Mouse (Mus musculus) MEL (cell line): ENCODE measurements at regions not wholly inside any gene's neighbourhood (a gene's known extent, or its start where the extent isn't known, plus 50 kb on each side); places are given as distances from the start of the nearest gene placed in this dataset.

Experiments
- DNase-seq: peaks from one replicate; pipeline ENCODE4 v3.0.0; 2011; ENCODE audit warnings: low read depth, low spot score
- H3K27ac ChIP-seq: 2 replicates; pipeline ENCODE4 v1.5.1; 2012; ENCODE audit warnings: low read depth, mild to moderate bottlenecking, control low read depth, low read length, moderate library complexity; ENCODE audit not compliant: control insufficient read depth
- H3K27me3 ChIP-seq, 2 experiments: fragments of 150-350 bp in 1 of 2; sonication (generic) in 1 of 2; 2 replicates each; pipeline ENCODE4 v1.6.1; 2012; ENCODE audit warnings: low read length in 2 of 2, mild to moderate bottlenecking in 2 of 2, improper control_type of control experiment in 1 of 2, moderate library complexity in 1 of 2; ENCODE audit not compliant: insufficient read depth in 2 of 2, control insufficient read depth in 1 of 2
- H3K36me3 ChIP-seq, 2 experiments: 2 replicates each; pipeline ENCODE4 v1.6.1; 2012 to 2014; ENCODE audit warnings: low read length in 2 of 2, improper control_type of control experiment in 1 of 2, inconsistent platforms in 1 of 2, mild to moderate bottlenecking in 1 of 2; ENCODE audit not compliant: insufficient read depth in 2 of 2, control insufficient read depth in 1 of 2
- H3K4me1 ChIP-seq, 2 experiments: fragments of 150-350 bp in 1 of 2; sonication (generic) in 1 of 2; 2 replicates each; pipeline ENCODE4 v1.6.1; 2012; ENCODE audit warnings: low read length in 2 of 2, improper control_type of control experiment in 1 of 2, mild to moderate bottlenecking in 1 of 2; ENCODE audit not compliant: insufficient read depth in 2 of 2, control insufficient read depth in 1 of 2
- H3K4me3 ChIP-seq, 2 experiments: fragments of 150-350 bp in 1 of 2; sonication (generic) in 1 of 2; 2 replicates each; pipeline ENCODE4 v1.5.1; 2012; ENCODE audit warnings: low read depth in 2 of 2, low read length in 2 of 2, mild to moderate bottlenecking in 2 of 2, moderate library complexity in 2 of 2, control low read depth in 1 of 2, improper control_type of control experiment in 1 of 2; ENCODE audit not compliant: control insufficient read depth in 1 of 2, insufficient read depth in 1 of 2
- H3K79me2 ChIP-seq: 2 replicates; pipeline ENCODE4 v1.6.1; 2012; ENCODE audit warnings: mild to moderate bottlenecking, low read length, moderate library complexity; ENCODE audit not compliant: control insufficient read depth, poor library complexity, insufficient read depth
- H3K9ac ChIP-seq: 2 replicates; pipeline ENCODE4 v1.6.1; 2012; ENCODE audit warnings: low read depth, mild to moderate bottlenecking, control low read depth, low read length, moderate library complexity; ENCODE audit not compliant: control insufficient read depth, poor library complexity, severe bottlenecking
- H3K9me3 ChIP-seq: fragments of 150-350 bp; sonication (generic); replicated peaks from 2 replicates; pipeline ENCODE4 v1.6.1; 2012; ENCODE audit warnings: mild to moderate bottlenecking, low read length, improper control_type of control experiment, moderate library complexity; ENCODE audit not compliant: insufficient read depth
- BHLHE40 ChIP-seq: IDR thresholded peaks from 2 replicates; pipeline ENCODE4 v1.6.1; 2012; ENCODE audit warnings: low read depth, mild to moderate bottlenecking, inconsistent platforms, low read length, improper control_type of control experiment, borderline replicate concordance
- CTCF ChIP-seq, 3 experiments: IDR thresholded peaks in 2 of 3; conservative IDR thresholded peaks in 1 of 3; 2 replicates each; pipeline ENCODE4 v1.5.1; 2011 to 2012; ENCODE audit warnings: low read length in 3 of 3, low read depth in 2 of 3, mild to moderate bottlenecking in 2 of 3, improper control_type of control experiment in 1 of 3, inconsistent platforms in 1 of 3, mixed read lengths in 1 of 3, moderate library complexity in 1 of 3; ENCODE audit not compliant: control insufficient read depth in 1 of 3, insufficient read depth in 1 of 3, poor library complexity in 1 of 3, severe bottlenecking in 1 of 3
- E2F4 ChIP-seq: IDR thresholded peaks from 2 replicates; pipeline ENCODE4 v1.6.1; 2011; ENCODE audit warnings: low read depth, low read length, improper control_type of control experiment, borderline replicate concordance
- ELF1 ChIP-seq: IDR thresholded peaks from 2 replicates; pipeline ENCODE4 v1.6.1; 2014; ENCODE audit warnings: low read depth, mild to moderate bottlenecking, inconsistent platforms, low read length, improper control_type of control experiment, moderate library complexity
- ETS1 ChIP-seq: IDR thresholded peaks from 2 replicates; pipeline ENCODE4 v1.6.1; 2012; ENCODE audit warnings: low read depth, mild to moderate bottlenecking, inconsistent platforms, low read length, improper control_type of control experiment, moderate library complexity
- GABPA ChIP-seq: IDR thresholded peaks from 2 replicates; pipeline ENCODE4 v1.6.1; 2012; ENCODE audit warnings: low read depth, mild to moderate bottlenecking, inconsistent platforms, low read length, improper control_type of control experiment, moderate library complexity
- GATA1 ChIP-seq: IDR thresholded peaks from 2 replicates; pipeline ENCODE4 v1.6.1; 2011; ENCODE audit warnings: low read depth, low read length, improper control_type of control experiment
- HCFC1 ChIP-seq: IDR thresholded peaks from 2 replicates; pipeline ENCODE4 v1.6.1; 2012; ENCODE audit warnings: low read depth, mild to moderate bottlenecking, inconsistent platforms, low read length, improper control_type of control experiment, moderate library complexity
- KAT2A ChIP-seq: conservative IDR thresholded peaks from 2 replicates; pipeline ENCODE4 v1.6.1; 2012; ENCODE audit warnings: low read depth, low read length, improper control_type of control experiment, inconsistent platforms
- MAFK ChIP-seq: IDR thresholded peaks from 2 replicates; pipeline ENCODE4 v1.6.1; 2011; ENCODE audit warnings: low read depth, mild to moderate bottlenecking, low read length, improper control_type of control experiment, borderline replicate concordance
- MAX ChIP-seq: IDR thresholded peaks from 2 replicates; pipeline ENCODE4 v1.6.1; 2011; ENCODE audit warnings: low read length, improper control_type of control experiment
- MAZ ChIP-seq: IDR thresholded peaks from 2 replicates; pipeline ENCODE4 v1.6.1; 2012; ENCODE audit warnings: low read depth, mild to moderate bottlenecking, inconsistent platforms, low read length, improper control_type of control experiment
- MXI1 ChIP-seq: IDR thresholded peaks from 2 replicates; pipeline ENCODE4 v1.6.1; 2011; ENCODE audit warnings: mild to moderate bottlenecking, low read depth, low read length, improper control_type of control experiment
- MYB ChIP-seq: IDR thresholded peaks from 2 replicates; pipeline ENCODE4 v1.6.1; 2011; ENCODE audit warnings: mild to moderate bottlenecking, low read depth, low read length, improper control_type of control experiment
- MYC ChIP-seq: IDR thresholded peaks from 2 replicates; pipeline ENCODE4 v1.6.1; 2011; ENCODE audit warnings: low read depth, mild to moderate bottlenecking, low read length, improper control_type of control experiment, moderate library complexity
- POLR2A ChIP-seq, 2 experiments: IDR thresholded peaks; 2 replicates each; pipeline ENCODE4 v1.6.1; 2011 to 2012; ENCODE audit warnings: low read length in 2 of 2, mild to moderate bottlenecking in 2 of 2, control low read depth in 1 of 2, improper control_type of control experiment in 1 of 2, low read depth in 1 of 2, moderate library complexity in 1 of 2; ENCODE audit not compliant: control insufficient read depth in 1 of 2, insufficient read depth in 1 of 2, poor library complexity in 1 of 2
- POLR2AphosphoS2 ChIP-seq: IDR thresholded peaks from 2 replicates; pipeline ENCODE4 v1.6.1; 2011; ENCODE audit warnings: low read length, improper control_type of control experiment
- POLR2AphosphoS5 ChIP-seq: IDR thresholded peaks from 2 replicates; pipeline ENCODE4 v1.6.1; 2012; ENCODE audit warnings: low read depth, borderline replicate concordance, mild to moderate bottlenecking, inconsistent platforms, low read length, moderate library complexity, mixed read lengths
- RCOR1 ChIP-seq: IDR thresholded peaks from 2 replicates; pipeline ENCODE4 v1.6.1; 2012; ENCODE audit warnings: low read depth, mild to moderate bottlenecking, inconsistent platforms, low read length, improper control_type of control experiment
- SIN3A ChIP-seq: IDR thresholded peaks from 2 replicates; pipeline ENCODE4 v1.6.1; 2012; ENCODE audit warnings: low read length, improper control_type of control experiment, inconsistent platforms
- TAL1 ChIP-seq: IDR thresholded peaks from 2 replicates; pipeline ENCODE4 v1.6.1; 2012; ENCODE audit warnings: mild to moderate bottlenecking, inconsistent platforms, low read length, moderate library complexity, mixed read lengths
- TBP ChIP-seq: IDR thresholded peaks from 2 replicates; pipeline ENCODE4 v1.8.0; 2011; ENCODE audit warnings: low read depth, low read length, improper control_type of control experiment
- UBTF ChIP-seq: IDR thresholded peaks from 2 replicates; pipeline ENCODE4 v1.6.1; 2012; ENCODE audit warnings: low read depth, mild to moderate bottlenecking, inconsistent platforms, low read length, improper control_type of control experiment, moderate library complexity, borderline replicate concordance; ENCODE audit not compliant: insufficient read depth
- USF1 ChIP-seq: IDR thresholded peaks from 2 replicates; pipeline ENCODE4 v1.6.1; 2014; ENCODE audit warnings: low read depth, mild to moderate bottlenecking, inconsistent platforms, low read length, improper control_type of control experiment, moderate library complexity
- ZKSCAN1 ChIP-seq: IDR thresholded peaks from 2 replicates; pipeline ENCODE4 v1.6.1; 2012; ENCODE audit warnings: low read depth, mild to moderate bottlenecking, inconsistent platforms, low read length, improper control_type of control experiment, moderate library complexity
- ZMIZ1 ChIP-seq: IDR thresholded peaks from 2 replicates; pipeline ENCODE4 v1.6.1; 2012; ENCODE audit warnings: low read depth, mild to moderate bottlenecking, inconsistent platforms, low read length, improper control_type of control experiment, moderate library complexity

GRCm38 (mm10) chr12:48713646-48714045, 668.8 kb upstream of the Foxg1 start:
- TF ChIP-seq ETS1 = peak; percentile 60; the same call in 1 of the 2 replicates
- TF ChIP-seq KAT2A = no peak
- no peak for TF ChIP-seq TBP
- no peak for TF ChIP-seq UBTF
- TF ChIP-seq MYB = no peak
- H3K27ac ChIP-seq = no peak overlapping the region
- H3K4me3 ChIP-seq = no peak overlapping the region
- no peaks in the 10 kb centered on the region for H3K27me3 ChIP-seq
- H3K9me3 ChIP-seq = no peaks in the 10 kb centered on the region
- H3K36me3 ChIP-seq = no peaks in the 10 kb centered on the region
- no peaks in the 10 kb centered on the region for H3K4me1 ChIP-seq
- no peak overlapping the region for H3K9ac ChIP-seq
- no peaks in the 10 kb centered on the region for H3K79me2 ChIP-seq
- DNase-seq = peak; percentile 29

GRCm38 (mm10) chr12:48729851-48730250, 652.6 kb upstream of the Foxg1 start:
- TF ChIP-seq MYC (no peak), POLR2AphosphoS5 (no peak), E2F4 (no peak), ELF1 (no peak), MXI1 (no peak), KAT2A (no peak), MYB (no peak)
- TF ChIP-seq, all 39 proteins: peak for 0
- DNase-seq = no peak
- Histone ChIP-seq H3K9ac (no peak overlapping the region), H3K27ac (no peak overlapping the region), H3K36me3 (no peaks in the 10 kb centered on the region), H3K79me2 (no peaks in the 10 kb centered on the region), H3K4me3 (no peak overlapping the region), H3K9me3 (no peaks in the 10 kb centered on the region), H3K4me1 (no peaks in the 10 kb centered on the region; a peak in 1 of 4 replicates), H3K27me3 (no peaks in the 10 kb centered on the region)

GRCm38 (mm10) chr12:48758805-48759396, 623.6 kb upstream of the Foxg1 start:
- H3K4me1 ChIP-seq = no peaks in the 10 kb centered on the region
- H3K9me3 ChIP-seq = no peaks in the 10 kb centered on the region
- no peak for TF ChIP-seq ZMIZ1
- no peak for TF ChIP-seq MAZ
- no peak for TF ChIP-seq MAX
- TF ChIP-seq USF1 = no peak
- TF ChIP-seq BHLHE40 = no peak
- no peak for TF ChIP-seq TAL1
- no peak for TF ChIP-seq POLR2AphosphoS2
- no peak for TF ChIP-seq RCOR1
- no peak for TF ChIP-seq POLR2A (IDR thresholded peaks at IDR 0.05; ENCODE audit: control insufficient read depth in 1 of 2, insufficient read depth in 1 of 2, low read depth in 1 of 2, low read length in 2 of 2, poor library complexity in 1 of 2)
- no peak for TF ChIP-seq GABPA
- no peak for TF ChIP-seq ETS1
- no peak for TF ChIP-seq MYB
- no peak for TF ChIP-seq CTCF (IDR thresholded peaks at IDR 0.05 in 2 of 3, conservative IDR thresholded peaks at IDR 0.05 in 1 of 3; ENCODE audit: control insufficient read depth in 1 of 3, insufficient read depth in 1 of 3, low read depth in 2 of 3, low read length in 3 of 3, poor library complexity in 1 of 3, severe bottlenecking in 1 of 3)
- TF ChIP-seq MAFK = no peak
- TF ChIP-seq SIN3A = no peak
- TF ChIP-seq HCFC1 = no peak
- TF ChIP-seq GATA1 = no peak
- TF ChIP-seq ZKSCAN1 = no peak
- no peak for TF ChIP-seq KAT2A
- no peak for TF ChIP-seq MXI1
- H3K79me2 ChIP-seq = no peaks in the 10 kb centered on the region
- H3K27ac ChIP-seq = no peak overlapping the region
- H3K9ac ChIP-seq = no peak overlapping the region
- H3K36me3 ChIP-seq = no peaks in the 10 kb centered on the region
- no peak overlapping the region for H3K4me3 ChIP-seq
- DNase-seq = no peak
- no peaks in the 10 kb centered on the region for H3K27me3 ChIP-seq
